Mouse (Mus musculus): ENCODE data around the gene Smc4.

DNA sequence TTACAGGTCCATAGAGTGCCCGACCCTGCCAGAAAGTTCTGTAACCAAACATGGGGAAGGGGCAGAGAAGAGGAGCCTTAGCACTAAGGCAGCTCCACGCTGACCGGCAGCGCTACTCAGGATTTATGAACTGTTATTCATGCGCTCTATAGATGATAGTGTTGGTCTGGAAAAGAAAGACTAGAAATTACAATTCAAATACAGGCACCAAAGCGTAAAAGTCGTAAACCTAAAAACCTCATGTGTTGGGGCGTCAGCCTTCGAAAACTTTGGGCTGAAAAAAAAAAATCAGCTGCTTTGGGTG, 40.8 kb downstream of the Smc4 start:
- TF ChIP-seq POLR2A (IDR thresholded peaks at IDR 0.05; ENCODE audit: control insufficient read depth, low read depth, low read length) (no peak; the same call in 1 of the 2 replicates), CTCF (IDR thresholded peaks at IDR 0.05; ENCODE audit: control insufficient read depth, insufficient read depth, insufficient replicate concordance, low read depth, low read length) (no peak)

Data from testis, adult 2 months (tissue).